Mouse (Mus musculus) layer of hippocampus, adult 2 months (tissue): ENCODE data around the gene Gmds. TPM values are rescaled to one million over a fixed set of nuclear protein-coding genes. Genes with fewer than 3 reads are reported as not detected.

Experiments
- DNase-seq, 2 experiments: peaks; one replicate each; pipeline ENCODE4 v3.0.0; 2022; ENCODE audit warnings: low spot score in 2 of 2
- H3K27ac ChIP-seq: fragments of 200-600 bp; 2 replicates; pipeline ENCODE4 v1.8.1; 2022
- H3K4me3 ChIP-seq: fragments of 200-600 bp; 2 replicates; pipeline ENCODE4 v1.8.1; 2022; ENCODE audit warnings: mild to moderate bottlenecking
- CTCF ChIP-seq: fragments of 200-600 bp; conservative IDR thresholded peaks from 2 replicates; pipeline ENCODE4 v1.8.1; 2022; ENCODE audit warnings: antibody characterized with exemption, mild to moderate bottlenecking, moderate library complexity
- total RNA-seq, 2 experiments: library from RNA; stranded (reverse); gene quantifications; 2 replicates each; pipeline ENCODE4 v1.2.3; 2021

The Gmds gene
- total RNA-seq, 2 experiments from 2014 or later: 13.2 to 13.9 TPM

DNA sequence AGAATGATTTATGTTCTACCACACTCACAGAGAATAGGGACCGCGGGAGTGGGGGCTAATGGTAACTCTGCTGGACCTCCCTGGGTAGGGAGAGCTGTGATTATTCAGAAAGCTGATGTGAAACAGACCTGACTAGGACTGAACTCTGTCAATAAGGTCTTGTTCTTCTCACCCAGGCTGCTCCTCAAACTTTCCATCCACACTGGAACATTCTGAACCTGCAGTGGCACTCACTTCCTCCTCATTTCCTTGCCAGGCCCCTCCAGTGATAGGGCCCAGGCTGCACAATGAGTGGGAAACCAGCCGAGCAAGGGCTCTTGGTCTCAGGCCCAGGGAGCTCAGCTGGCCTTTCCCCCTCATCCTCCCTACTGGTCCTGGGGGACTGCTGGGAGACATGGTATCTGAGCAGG is 102.3 kb downstream of the Gmds start:
- H3K4me3 ChIP-seq: no peak overlapping the region
- no peak overlapping the region for H3K27ac ChIP-seq
- TF ChIP-seq CTCF: no peak
- no peak for DNase-seq

GRCm38 (mm10) chr13:32235046-32235445 is 103.5 kb downstream of the Gmds start:
- Histone ChIP-seq H3K4me3 (no peak overlapping the region), H3K27ac (no peak overlapping the region)
- DNase-seq: no peak
- TF ChIP-seq CTCF: no peak

- H3K27ac ChIP-seq: no peak overlapping the region
- H3K4me3 ChIP-seq: peak overlapping the region; percentile 19; the same call in 1 of the 2 replicates
- TF ChIP-seq CTCF: no peak
- no peak for DNase-seq
Observed at GRCm38 (mm10) chr13:32234019-32234418, 104.5 kb downstream of the Gmds start.

DNA sequence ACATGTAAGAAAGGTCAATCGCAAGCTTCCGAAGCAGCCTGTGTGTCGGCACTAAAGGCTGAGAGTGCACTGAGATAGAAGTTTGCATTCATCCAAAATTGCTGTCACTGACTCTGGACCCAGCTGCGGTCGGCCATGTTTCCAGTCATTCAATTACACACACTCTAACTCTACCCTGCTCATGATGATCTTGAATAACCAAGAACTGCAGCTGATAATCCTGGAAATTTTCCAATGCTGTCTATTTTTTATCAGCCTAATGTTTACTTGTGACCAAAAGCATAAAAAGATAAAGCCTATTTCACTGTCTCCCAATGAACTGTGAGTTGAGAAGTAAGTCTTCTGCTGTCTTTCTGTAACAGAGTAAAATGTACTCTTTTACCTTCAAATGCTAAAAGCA is 106.1 kb downstream of the Gmds start:
- H3K27ac ChIP-seq: no peak overlapping the region
- no peak for DNase-seq
- TF ChIP-seq CTCF: no peak
- H3K4me3 ChIP-seq: no peak overlapping the region

DNA sequence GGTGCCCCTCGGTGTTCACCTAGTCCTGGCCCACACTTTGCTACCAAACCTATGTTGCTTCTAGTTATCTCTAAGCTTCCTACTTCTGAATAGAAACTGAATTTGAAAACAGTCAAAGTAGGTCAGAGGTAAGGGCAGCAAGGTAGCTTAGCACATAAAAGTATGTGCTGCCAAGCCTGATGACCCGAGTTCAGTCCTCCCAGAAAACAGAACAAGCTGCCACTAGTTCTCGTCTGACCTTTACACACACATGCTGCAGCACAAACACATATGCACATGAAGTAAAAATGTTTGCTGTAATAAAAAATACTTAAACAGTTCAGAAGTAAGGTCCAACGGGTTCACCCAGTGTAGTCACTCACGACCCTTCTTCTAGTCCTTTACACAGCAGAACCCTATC is 106.6 kb downstream of the Gmds start:
- Histone ChIP-seq H3K4me3 (no peak overlapping the region), H3K27ac (no peak overlapping the region)
- TF ChIP-seq CTCF: no peak
- no peak for DNase-seq

GRCm38 (mm10) chr13:32227874-32228562 is 110.5 kb downstream of the Gmds start:
- DNase-seq: no peak
- TF ChIP-seq CTCF: no peak
- Histone ChIP-seq H3K27ac (no peak overlapping the region), H3K4me3 (no peak overlapping the region)

- no peak overlapping the region for H3K4me3 ChIP-seq
- DNase-seq: no peak
- no peak overlapping the region for H3K27ac ChIP-seq
- TF ChIP-seq CTCF: no peak
Observed at GRCm38 (mm10) chr13:32217647-32218046, 120.9 kb downstream of the Gmds start.

GRCm38 (mm10) chr13:32213702-32214452 is 124.7 kb downstream of the Gmds start:
- peak; percentile 28 to 38 for DNase-seq
- peak; percentile 96; the same call in 1 of the 2 replicates for TF ChIP-seq CTCF
- H3K27ac ChIP-seq: peak overlapping the region; percentile 36
- H3K4me3 ChIP-seq: peak overlapping the region; percentile 8; the same call in 1 of the 2 replicates

DNA sequence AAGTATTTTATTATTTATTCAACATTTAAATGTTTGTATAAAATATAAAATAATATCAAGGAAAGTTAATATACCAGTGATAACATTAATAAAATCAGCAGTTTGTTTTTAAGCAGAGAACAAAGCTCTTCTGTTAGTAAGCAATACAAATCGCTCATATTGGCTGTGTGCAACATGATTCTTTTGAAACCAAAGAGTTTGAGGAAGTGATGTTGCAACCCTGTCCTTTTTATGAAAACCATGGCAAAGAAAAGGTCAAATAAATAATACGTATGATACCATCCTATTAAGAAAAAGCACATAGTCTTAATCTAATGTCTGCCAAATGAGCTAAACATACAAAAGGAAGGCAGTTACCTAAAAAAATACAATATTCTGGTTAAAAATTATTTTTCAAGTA is 126.4 kb downstream of the Gmds start:
- peak overlapping the region; percentile 36 for H3K27ac ChIP-seq
- DNase-seq: no peak
- H3K4me3 ChIP-seq: no peak overlapping the region
- TF ChIP-seq CTCF: no peak

DNA sequence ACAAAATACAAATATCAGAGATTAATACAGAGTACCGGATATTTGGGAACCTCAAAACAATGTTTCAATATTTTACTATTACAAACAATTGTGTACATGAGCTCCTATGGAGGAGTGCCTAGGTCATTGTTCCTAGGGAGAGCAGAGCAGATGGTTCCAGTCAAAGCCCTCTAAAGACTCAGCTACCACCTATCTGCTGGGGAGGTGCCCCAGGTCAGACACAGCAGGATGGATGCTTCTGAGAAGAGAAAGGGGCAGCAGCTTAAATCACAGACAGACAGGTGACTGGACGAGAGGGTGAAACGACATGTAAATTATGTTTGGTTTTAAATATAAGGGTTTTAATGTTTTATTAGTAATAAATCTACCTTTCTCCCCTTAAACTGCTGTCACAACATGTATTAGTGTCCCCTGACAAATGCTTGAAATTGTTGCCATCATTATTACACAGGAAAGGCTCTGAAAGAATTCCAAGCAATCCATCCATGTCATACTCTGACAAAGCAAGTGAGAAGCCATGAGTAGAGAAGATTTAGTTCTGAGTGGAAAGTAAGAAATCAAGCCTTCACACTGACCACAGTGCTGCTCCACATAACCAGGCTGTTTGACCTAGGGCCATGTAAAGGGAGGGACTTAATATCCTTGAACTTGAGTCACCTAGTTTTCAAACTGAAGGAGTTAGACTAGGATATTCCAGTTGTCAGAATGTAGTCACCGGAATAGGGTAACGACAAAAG is 131.2 kb downstream of the Gmds start:
- no peak for DNase-seq

GRCm38 (mm10) chr13:32179906-32180305 is 158.6 kb downstream of the Gmds start:
- Histone ChIP-seq H3K4me3 (no peak overlapping the region), H3K27ac (no peak overlapping the region)
- no peak for DNase-seq
- TF ChIP-seq CTCF: no peak

More for the DNA sequence above, 131.2 kb downstream of the Gmds start:
- Histone ChIP-seq H3K27ac (no peak overlapping the region), H3K4me3 (no peak overlapping the region)
- no peak for TF ChIP-seq CTCF

DNA sequence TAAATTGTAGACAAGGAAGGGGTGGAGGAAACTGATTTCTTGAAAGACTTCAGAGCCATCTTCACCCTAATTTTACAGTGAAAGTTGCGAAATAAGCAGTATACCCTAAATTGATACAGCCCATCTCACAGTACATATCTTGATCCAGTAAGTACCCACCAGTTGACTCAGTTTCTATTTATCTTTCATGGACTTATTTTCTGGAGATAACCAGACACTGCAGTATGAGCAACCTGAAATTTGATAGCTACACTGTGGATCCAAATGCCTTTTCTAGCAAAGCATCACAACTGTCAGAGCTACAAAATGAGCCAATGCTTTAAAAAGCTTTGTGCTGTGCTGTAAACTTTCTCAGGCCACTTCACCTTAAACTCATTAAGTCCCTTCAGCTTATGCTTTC is 159.9 kb downstream of the Gmds start:
- no peak overlapping the region for H3K4me3 ChIP-seq
- DNase-seq: no peak
- TF ChIP-seq CTCF: no peak
- H3K27ac ChIP-seq: no peak overlapping the region

DNA sequence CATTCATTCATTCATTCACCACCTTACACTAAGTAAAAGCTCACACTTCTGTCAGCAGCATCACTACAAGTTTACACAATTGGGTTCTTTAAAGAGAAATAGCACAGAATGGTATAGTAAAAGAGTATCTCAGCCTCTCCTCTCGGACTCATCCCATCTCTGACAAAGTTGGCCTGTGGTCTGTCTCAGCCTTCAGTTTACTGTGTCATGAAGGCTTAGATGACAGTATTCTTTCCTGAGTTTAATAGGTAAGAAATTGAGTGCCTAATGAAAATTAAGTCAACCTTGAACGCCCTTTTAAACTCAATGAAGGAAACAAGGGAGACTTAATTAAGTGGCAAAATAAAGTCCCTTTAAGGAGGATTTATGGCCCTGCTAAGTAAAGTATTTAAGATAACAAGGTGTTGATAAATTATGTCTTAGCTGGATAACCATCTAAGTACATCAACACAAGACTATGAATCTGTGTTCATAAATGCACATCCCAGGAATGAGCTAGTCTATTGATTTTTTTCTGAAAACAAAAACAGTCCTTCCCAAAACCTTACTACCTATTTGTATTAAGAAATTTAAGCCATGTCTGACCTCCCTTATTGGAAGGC is 160.6 kb downstream of the Gmds start:
- no peak for TF ChIP-seq CTCF
- no peak for DNase-seq
- no peak overlapping the region for H3K27ac ChIP-seq
- H3K4me3 ChIP-seq: no peak overlapping the region
